Mouse (Mus musculus) lung, postnatal 0 days (tissue): ENCODE results near the gene Ddr2.
A peak's percentile ranks its signal among the peaks of the same experiment; 100 is the strongest.

Source experiments
- CTCF ChIP-seq: IDR thresholded peaks from 2 replicates; pipeline ENCODE4 v1.5.1; 2016; ENCODE audit warnings: antibody characterized with exemption, mild to moderate bottlenecking
- EP300 ChIP-seq: IDR thresholded peaks from 2 replicates; pipeline ENCODE4 v1.6.1; 2016; ENCODE audit warnings: antibody characterized with exemption, mild to moderate bottlenecking, control low read depth

DNA sequence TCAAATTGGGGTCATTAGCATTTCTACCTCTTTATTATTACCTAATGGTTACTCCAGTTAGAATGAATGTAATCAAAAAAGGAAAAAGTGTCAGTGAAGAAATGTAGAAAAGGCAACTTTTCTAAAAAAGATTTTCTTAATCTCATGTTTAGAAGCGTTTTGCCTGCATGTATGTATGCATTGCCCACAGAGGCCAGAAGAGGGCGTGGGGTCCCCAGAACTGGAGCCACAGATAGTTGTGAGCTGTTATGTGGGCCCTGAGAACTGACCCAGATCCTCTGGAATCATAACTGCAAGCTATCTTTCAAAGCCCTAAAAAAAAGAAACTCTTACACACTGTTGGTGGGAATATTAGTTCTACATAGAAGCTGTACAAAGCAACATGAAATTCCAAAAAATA, 44.7 kb upstream of the Ddr2 start:
- TF ChIP-seq EP300 (no peak), CTCF (peak; percentile 42)
